Mouse (Mus musculus): Measurements from ENCODE around the gene Celsr1.

Gene Celsr1

DNA sequence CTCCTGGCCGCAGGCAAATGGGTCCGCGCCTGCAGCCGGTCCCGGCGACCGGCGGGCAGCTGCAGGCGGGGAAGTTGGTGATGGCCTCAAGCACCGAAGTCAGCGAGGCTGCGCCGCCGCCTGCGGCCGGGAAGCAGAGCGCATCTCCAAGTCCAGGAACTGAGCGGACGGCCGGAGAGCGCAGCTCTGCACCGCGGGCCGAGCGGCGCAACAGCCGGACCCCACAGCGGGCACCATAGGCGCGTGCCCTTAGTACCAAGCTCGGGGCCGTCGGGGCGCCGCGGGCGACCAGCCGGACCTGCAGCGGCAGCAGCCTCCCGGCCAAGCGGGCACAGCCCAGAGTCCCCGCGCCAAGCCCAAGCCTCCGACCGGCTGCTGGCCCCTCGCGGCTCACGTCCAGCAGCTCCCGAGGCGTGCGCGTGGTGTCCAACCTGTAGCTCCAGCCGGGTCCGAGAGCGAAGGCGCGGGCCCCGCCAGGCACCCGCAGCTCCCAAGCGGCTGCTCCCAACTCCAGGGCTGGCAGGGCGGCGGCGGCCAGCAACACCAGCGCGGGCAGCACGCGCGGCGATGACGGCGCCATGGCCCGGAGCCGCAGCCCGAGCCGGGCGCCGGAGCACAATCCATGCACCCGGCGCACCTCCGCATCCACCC is at the start of gene Celsr1:
Gene Celsr1 (minus strand): TSS at position 587 of the 651 bp plus-strand sequence.
- DNase-seq (ENCODE audit: low read depth, low spot score) = no peak

DNA sequence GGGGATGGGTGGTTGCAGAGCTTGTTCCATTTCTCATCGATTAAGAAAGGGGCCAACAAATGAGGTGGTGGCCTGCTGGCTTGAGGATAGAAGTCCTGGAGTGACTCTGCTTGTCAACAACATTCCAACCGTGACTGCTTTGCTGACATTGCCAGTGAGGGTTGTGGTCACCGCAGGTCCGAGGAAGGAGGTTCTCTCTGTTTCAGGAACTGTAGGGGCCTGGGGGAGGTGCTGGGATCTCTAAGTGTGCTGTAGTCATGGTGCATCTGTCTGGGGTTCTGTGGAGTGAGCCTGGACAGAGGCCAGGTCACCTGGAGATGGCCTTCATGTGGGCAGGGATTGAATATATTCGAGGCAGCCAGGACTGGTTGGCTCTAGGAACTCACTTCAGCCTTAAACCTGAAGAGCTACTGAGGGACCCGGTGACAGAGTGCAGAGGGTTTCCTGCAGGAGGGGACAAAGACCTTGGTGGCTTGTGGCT is 49.7 kb upstream of the Celsr1 start:
- DNase-seq (ENCODE audit: low read depth, low spot score) = no peak

DNA sequence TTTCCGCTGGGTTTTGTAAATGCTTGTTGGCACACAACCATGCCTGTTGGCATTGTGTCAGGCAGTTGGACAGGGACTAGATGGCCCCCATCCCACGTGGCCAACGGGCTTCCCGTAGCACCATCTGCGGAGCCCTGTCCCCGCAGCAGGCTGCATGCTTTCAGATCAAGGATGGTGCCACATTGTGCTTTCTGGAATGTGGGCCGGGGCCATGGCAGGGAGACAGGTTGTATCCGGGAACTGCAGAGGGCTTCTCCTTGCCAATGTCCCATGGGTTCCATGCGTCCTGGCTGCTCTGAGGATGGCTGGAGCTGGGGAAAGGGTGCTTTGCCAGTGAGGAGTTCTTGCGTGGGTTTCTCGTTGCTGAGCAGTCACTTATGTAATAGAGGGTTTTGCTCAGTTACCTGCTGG is 49.0 kb upstream of the Celsr1 start:
- no peak for DNase-seq (ENCODE audit: low read depth, low spot score)

DNA sequence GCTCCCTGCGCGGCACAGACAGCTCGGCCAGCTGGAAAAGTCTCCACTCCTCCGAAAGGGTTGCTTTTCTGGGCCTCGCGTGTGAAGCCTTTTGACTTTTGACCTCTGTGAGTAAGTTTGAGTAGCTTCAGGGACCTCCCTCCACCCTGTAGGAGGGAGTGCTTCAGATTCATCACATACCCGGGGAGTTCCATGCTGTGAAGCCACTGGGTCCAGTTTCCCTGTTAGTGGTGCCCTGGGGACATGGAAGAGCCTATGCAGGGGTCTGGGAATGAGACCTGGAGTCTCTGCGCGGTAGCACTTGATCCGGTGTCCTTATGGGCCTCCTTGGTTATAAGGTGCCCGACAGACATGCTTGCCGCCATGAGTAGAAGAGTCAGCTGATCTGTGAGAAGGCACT is 48.1 kb upstream of the Celsr1 start:
- DNase-seq (ENCODE audit: low read depth, low spot score) = no peak

DNA sequence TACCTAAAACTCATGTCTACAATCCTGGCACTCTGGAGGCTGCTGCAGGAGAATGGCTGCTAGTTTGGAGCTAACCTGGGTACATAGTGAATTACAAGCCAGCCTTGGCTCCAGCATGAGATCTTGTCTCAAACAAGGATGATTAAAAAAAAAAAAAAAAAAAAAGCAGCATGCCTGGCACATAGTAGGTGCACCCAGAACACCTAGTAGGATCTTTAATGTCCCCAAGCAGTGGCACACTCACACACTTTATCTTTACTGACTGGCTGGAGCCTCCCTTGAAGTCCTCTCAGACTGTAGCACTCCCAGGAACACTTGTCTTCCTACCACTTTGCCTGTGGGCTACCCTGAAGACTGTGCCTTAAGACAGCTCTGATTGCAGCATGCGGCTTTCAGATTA is 46.8 kb upstream of the Celsr1 start:
- DNase-seq (ENCODE audit: low read depth, low spot score) = no peak

DNA sequence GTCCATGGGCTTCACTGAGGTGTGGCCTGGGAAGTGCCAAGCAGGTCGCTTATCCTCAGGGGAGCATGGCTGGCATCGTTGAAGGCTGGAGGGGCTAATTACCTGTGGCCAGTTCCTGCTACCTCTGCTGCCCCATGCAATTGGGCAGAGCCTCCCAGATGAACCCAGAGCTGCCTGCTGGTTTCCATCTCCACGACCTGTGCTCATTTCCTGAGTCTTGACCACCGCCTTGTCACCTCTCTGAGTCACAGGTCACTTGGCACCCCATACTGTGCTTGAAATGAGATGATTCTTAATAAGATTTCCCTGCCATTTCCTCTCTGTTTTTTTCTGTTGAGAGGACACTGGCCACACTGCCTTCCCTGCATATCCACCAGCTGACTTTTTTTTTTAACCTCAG is 46.3 kb upstream of the Celsr1 start:
- no peak for DNase-seq (ENCODE audit: low read depth, low spot score)

GRCm38 (mm10) chr15:86079467-86079866 is 45.9 kb upstream of the Celsr1 start:
- no peak for DNase-seq (ENCODE audit: low read depth, low spot score)

GRCm38 (mm10) chr15:86078481-86079216 is 45.1 kb upstream of the Celsr1 start:
- DNase-seq (ENCODE audit: low read depth, low spot score) = no peak

GRCm38 (mm10) chr15:86077934-86078333 is 44.4 kb upstream of the Celsr1 start:
- DNase-seq (ENCODE audit: low read depth, low spot score) = no peak

DNA sequence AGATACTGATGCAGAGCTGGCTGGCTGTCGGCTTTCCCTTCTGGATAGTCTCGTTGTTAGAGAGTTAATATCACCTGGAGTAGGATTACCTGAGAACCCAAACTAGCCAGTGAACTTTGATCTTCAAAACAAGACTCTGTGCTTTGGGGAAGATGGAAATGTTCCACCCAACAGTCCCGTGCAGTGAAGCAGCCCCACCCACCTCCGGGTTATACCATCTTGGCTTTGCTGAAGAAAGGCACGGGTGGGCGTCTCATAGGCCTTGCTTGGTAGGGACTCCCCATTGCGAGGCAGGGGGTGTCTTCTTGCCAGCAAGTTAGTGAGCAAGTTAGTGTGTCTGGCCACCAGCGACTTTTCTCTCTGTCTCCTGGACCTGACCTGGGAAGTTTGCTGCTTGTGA is 42.8 kb upstream of the Celsr1 start:
- DNase-seq (ENCODE audit: low read depth, low spot score) = no peak

- DNase-seq (ENCODE audit: low read depth, low spot score) = peak; percentile 76
These were observed 42.4 kb upstream of the Celsr1 start for GRCm38 (mm10) chr15:86076048-86076315.

DNA sequence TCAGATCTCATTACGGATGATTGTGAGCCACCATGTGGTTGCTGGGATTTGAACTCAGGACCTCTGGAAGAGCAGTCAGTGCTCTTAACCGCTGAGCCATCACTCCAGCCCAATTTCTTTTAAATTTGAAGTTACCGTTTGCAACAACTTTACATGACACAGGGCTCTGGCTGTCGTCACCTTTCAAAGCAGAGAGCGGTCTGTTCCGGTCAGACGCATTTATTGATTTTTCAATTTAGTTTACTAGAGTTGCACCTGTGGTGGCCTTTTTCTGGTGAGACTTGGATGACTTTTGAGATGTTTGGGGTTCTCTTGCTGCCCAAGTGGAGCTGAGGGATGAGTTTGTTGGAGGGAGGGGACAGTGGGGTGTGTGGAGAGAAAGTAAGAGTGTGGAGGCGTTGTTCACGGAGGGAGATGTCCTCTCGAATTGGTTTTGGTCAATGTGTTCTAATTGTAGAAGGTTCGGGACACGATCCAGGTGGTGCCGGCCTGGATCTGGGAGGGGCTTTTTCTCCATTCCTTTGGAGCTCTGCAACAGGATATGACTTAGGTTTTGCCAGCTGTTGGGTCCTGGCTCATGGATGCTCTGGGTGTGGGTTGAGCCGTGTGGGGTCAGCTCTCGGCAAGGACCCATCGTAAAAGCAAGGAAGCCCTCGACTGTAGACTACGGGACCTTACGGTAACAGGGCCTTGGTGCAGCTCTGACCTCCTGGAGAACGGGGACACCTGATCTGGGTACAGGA is 41.9 kb upstream of the Celsr1 start:
- no peak for DNase-seq (ENCODE audit: low read depth, low spot score)

DNA sequence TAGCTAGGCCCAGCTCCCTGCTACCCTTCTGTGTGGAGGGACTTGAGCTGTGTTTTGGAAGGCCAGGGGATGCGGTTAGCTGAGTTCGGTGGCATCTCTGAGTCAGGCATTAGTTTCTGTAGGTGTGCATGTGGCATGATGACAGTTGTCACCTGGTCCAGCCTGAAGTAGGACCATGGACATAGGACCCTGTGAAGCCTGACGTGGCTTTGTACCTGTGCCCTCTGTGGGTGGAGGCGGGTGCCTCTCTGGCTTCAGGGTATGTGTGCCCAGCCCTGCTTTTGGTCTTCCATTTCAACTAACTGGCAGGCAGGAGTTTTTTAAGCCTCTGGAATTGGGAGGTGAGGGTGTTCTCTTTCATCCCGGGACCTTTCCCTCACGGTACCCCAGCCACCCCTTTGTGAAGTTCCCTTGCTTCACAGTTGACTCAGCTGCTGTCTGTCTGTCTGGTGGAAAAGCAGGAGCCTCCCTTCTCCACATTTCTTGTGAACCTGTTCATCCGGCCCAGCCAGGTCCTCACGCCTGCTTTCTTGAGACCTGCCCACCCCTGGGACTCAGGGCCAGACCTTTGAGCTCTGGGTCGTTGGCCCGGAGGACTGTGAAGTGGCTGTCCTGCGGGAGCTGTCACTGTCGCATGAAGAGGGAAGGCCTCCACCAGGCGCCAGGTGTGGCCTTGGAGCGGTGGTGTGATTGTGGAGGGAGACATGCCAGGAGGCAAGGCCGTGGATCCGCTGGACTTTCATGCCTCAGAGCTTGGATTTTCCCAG is 40.8 kb upstream of the Celsr1 start:
- DNase-seq (ENCODE audit: low read depth, low spot score) = no peak

DNA sequence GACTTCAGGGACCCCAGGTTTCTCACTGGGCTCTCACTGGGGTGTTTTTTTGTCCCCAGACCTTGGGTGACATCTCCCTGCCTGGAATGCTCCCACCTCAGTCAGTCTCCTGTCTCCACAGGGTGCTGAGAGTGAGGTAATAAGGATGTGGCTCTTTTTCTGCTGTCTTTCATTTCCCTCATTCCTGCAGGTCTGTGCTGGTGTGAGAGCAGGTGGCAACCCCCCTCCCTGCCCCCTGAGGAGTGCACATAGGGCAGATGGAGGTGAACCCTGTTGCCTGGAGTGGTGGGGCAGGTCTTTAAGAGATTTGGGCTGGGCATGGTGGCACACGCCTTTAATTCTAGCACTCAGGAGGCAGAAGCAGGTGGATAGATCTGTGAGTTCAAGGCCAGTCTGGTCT is 37.6 kb upstream of the Celsr1 start:
- DNase-seq (ENCODE audit: low read depth, low spot score) = no peak

DNA sequence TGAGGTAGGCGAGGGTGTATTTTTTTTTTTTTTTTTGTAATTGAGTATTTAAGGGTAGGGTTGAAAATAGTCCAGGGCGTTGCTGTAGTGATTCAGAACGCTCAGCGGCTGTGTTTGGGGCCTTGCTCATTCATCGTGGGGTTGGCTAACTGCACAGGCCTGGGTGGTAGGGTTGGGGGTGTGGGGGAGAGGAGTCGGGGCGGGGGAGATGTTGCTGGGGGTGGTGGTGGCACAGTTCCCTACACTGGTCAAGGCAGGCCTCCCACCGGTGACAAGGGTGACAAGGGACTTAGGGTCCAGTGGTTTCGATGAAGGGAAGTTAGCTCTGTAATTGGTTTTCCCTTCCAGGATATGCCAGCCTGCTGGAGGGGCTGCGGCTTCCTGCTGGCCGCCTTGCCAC is 36.8 kb upstream of the Celsr1 start:
- DNase-seq (ENCODE audit: low read depth, low spot score) = no peak

DNA sequence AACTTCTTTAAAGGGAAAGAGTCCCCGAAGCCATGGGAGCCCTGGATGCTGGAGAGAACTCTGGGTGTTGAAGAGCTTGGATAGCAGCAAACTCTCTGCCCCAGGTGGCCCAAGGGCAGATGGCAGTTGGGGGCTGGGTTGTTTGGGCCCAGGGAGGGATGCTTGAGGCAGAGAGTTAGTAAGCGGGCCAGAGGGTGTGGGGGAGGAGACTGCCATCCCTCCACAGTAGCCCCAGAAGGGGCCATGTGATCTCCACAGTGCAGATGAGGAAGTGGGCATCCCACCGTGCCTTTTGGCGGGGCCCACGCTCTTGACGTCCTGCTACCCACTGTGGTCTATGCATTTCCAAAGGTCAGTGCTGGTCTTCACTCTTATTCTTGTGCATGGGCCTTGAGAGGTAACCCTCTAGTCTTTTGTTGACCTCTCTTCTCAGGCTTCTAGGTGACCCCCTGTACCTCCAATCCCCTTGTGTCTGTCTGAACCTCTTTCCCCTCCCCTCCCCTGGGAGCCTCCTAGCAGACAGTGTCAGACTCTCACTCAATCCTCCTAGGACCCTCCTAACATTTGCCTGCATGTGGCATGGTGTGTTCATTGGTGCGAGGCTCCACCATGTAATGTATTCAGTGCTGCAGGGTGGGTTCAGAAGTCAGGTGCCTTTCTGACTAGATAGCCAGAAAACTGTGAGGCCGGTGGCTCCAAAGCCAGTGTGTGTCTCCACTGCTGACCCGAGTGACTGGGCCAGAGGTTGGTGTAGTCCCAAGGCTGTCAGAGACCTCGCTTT is 35.6 kb upstream of the Celsr1 start:
- no peak for DNase-seq (ENCODE audit: low read depth, low spot score)

DNA sequence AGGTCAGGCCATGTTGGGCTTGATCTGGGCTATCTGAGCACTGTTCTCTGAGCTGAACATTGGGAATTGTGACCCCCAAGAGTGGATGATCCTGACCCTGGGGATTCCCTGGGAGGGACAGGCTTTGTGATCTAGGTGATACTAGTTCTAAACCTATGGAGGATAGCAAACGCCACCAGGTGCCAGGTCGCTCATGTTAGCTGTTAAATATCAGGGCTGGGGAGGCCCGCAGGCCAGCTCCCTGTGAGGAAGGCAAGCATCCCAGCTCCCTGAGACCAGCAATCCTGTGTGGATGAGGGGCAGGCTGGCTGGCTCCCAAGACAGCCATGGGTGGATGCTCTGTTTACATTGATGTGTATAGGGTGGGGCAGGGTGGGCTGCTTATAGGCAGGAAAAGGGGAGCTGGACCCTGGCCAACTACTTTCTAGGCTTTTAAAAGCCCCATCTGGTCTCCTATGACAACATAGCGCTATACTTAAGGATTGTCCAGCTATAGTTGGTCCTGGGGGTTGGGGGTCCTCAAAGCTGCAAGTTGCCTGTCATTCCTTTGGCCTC is 34.4 kb upstream of the Celsr1 start:
- DNase-seq (ENCODE audit: low read depth, low spot score) = no peak

DNA sequence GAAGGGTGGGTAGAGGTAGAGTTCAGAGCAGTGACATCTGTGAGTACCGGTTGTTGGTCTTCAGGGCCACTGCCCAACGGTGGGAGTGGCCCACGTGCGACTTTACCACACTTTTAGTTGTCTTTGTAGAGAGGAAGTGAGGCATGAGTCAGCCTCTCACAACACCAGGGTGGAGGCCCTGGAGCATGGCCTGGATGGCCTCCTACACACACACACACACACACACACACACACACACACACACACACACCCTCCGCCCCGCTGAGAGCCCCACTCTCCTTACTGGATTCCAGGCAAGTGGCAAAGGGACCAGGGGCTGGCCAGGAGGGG is 34.0 kb upstream of the Celsr1 start:
- DNase-seq (ENCODE audit: low read depth, low spot score) = peak; percentile 62

DNA sequence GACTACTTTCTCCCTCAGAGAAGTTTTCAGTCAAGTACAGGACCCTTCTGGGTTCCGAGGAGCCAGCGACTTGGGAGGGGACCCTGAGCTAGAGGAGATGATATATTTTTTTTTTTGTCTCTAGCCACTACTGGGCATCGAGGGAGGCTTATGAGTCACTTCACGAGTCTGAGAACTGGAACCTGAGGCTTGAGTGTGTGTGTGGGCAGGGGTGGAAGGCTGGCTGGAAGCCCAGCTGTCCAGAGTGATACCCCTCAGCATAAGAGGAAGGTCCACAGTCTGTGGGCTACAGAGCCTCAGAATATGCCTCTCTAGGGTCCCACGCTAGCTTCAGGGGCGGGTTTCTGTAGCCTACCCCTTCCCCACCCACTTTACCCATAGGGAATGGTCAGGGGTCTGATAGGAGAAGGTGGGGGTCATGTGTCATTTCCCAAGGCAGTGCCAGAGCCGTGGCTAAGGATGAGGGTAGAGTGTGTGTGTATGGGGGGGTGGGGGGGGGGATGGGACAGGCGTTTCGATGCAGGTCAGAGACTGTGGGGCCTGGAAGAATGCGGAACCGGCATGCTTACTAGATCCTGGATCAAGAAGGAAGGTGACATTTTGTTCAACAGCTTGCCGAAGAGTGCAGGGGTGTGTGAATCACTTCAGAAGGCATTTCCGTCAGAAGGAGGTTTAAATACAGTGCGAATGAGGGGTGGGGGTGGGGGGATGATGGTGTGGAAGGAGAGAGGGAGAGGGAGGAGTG is 33.4 kb upstream of the Celsr1 start:
- DNase-seq (ENCODE audit: low read depth, low spot score) = no peak

DNA sequence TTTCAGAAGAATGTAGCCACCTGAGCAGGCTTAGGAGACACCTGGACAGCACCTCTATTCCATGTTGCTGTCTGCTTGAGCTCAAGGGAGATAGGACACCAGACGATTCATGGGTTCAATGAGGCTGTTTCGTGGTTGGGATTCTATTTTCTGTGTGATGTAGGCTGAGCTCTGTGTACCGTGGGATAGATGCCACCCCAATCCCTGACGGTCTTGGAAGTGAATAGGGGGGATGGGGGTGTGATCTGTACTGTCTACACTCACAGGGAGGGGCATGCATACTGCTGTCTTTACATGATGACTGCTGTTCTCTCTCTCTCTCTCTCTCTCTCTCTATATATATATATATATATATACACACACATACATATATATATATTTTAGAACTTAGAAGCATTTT is 31.8 kb upstream of the Celsr1 start:
- DNase-seq (ENCODE audit: low read depth, low spot score) = no peak

GRCm38 (mm10) chr15:86064850-86065229 is 31.3 kb upstream of the Celsr1 start:
- DNase-seq (ENCODE audit: low read depth, low spot score) = no peak
